Mouse (Mus musculus) hindbrain, embryonic 11.5 days (tissue): ENCODE data around the gene Dcakd. TPM values are rescaled to one million over a fixed set of nuclear protein-coding genes. Genes with fewer than 3 reads are reported as not detected.

Source experiments
- ATAC-seq: fragments of 200-750 bp; cut with Nextera tagmentation; 2 replicates; pipeline ENCODE4 v1.8.0; 2017; ENCODE audit warnings: mild to moderate bottlenecking, moderate TSS enrichment, moderate library complexity; ENCODE audit not compliant: low FRiP score
- DNase-seq: peaks from one replicate; pipeline ENCODE4 v3.0.0-alpha.2; 2015; ENCODE audit warnings: low spot score
- H3K27ac ChIP-seq: fragments of 300-500 bp; sonication (generic); 2 replicates; pipeline ENCODE4 v1.5.1; 2014; ENCODE audit warnings: mild to moderate bottlenecking, low read depth, low read length
- H3K27me3 ChIP-seq: fragments of 300-500 bp; sonication (generic); 2 replicates; pipeline ENCODE4 v1.6.1; 2014; ENCODE audit warnings: mild to moderate bottlenecking, low read length, moderate library complexity, mixed read lengths; ENCODE audit not compliant: control insufficient read depth, insufficient read depth
- H3K36me3 ChIP-seq: fragments of 300-500 bp; sonication (generic); 2 replicates; pipeline ENCODE4 v1.6.1; 2014; ENCODE audit warnings: mild to moderate bottlenecking, low read length, moderate library complexity, mixed read lengths; ENCODE audit not compliant: control insufficient read depth, insufficient read depth
- H3K4me1 ChIP-seq: fragments of 300-500 bp; sonication (generic); replicated peaks from 2 replicates; pipeline ENCODE4 v1.6.1; 2014; ENCODE audit warnings: low read length, mixed read lengths; ENCODE audit not compliant: control insufficient read depth, insufficient read depth
- H3K4me2 ChIP-seq: fragments of 300-500 bp; sonication (generic); replicated peaks from 2 replicates; pipeline ENCODE4 v1.6.1; 2014; ENCODE audit warnings: mild to moderate bottlenecking, low read depth, low read length
- H3K4me3 ChIP-seq: fragments of 300-500 bp; sonication (generic); 2 replicates; pipeline ENCODE4 v1.5.1; 2014; ENCODE audit warnings: low read depth, low read length
- H3K9ac ChIP-seq: fragments of 300-500 bp; sonication (generic); 2 replicates; pipeline ENCODE4 v1.6.1; 2014; ENCODE audit warnings: low read depth, low read length
- H3K9me3 ChIP-seq: fragments of 300-500 bp; sonication (generic); 2 replicates; pipeline ENCODE4 v1.6.1; 2016; ENCODE audit warnings: low read length; ENCODE audit not compliant: control insufficient read depth
- WGBS: fragments of 180-500 bp; shearing (Covaris S2); extraction: QIAGEN DNeasy Blood & Tissue Kit; methylation state at CpG from one replicate; pipeline ENCODE4 v1.1.7; 2014; 5-methylcytosine and 5-hydroxymethylcytosine counted together
- polyA plus RNA-seq: library from polyadenylated mRNA; unstranded; fragments of >200 nt; fragmentation: Nextera tagmentation; extraction: Ambion mirVana; gene quantifications from 2 replicates; pipeline ENCODE4 v1.2.1, GENCODE M21; 2014

The Dcakd gene
- polyA plus RNA-seq, 1 experiment from 2014 or later, result 229 TPM

DNA sequence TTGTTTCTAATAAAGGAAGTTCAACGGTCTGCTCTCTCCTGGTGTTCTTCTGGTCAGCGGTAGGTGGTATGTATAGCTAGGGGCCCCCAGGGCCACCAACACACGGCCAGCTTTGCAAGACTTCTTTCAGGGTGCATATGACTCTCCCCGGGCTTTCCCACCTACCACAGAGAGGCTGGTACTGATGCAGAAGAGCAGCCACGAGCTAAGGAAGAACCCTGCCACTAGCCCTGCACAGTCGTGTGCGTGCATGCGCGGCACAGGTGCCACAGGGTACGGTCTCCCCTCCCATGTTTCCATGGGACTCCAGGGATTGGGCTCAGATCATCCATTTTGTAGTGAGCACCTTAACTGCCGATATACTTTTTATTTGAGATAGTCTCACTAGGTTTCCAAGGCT, 40.8 kb upstream of the Dcakd start:
- no peak overlapping the region for H3K27ac ChIP-seq
- H3K4me2 ChIP-seq, result no peak overlapping the region
- no peak overlapping the region for H3K9ac ChIP-seq
- H3K9me3 ChIP-seq, result no peaks in the 10 kb centered on the region
- DNase-seq (no peak), ATAC-seq (no peak)
- H3K4me3 ChIP-seq, result no peak overlapping the region
- H3K27me3 ChIP-seq, result no peaks in the 10 kb centered on the region
- peaks cover 16% of the 10 kb centered on the region for H3K36me3 ChIP-seq
- 91% methylated on average over 11 of the region's 11 CpGs for WGBS
- H3K4me1 ChIP-seq, result no peaks in the 10 kb centered on the region

DNA sequence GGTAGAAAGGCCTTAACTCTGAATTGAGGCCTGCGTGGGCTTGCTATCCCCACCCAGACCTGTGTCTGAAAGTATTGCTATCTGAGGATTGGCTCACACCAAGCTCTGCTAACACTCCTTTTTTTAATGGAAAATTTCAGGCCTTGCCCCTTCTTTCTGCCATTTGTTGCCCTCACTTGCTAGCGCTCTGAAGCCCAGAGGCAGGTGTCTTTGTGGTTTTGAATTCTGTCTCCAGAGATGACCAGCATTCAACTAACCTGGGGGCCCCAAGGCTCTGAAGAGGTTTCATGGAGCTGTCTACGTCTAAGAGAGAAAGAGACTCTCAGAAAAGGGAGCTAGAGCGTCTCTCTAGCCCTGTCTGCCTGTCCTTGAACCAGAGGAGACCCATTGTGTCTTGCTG, 40.1 kb upstream of the Dcakd start:
- ATAC-seq (no peak), DNase-seq (no peak)
- Histone ChIP-seq H3K4me3 (no peak overlapping the region), H3K36me3 (peaks cover 17% of the 10 kb centered on the region), H3K27ac (no peak overlapping the region), H3K27me3 (no peaks in the 10 kb centered on the region), H3K4me1 (no peaks in the 10 kb centered on the region), H3K9ac (no peak overlapping the region), H3K4me2 (no peak overlapping the region), H3K9me3 (no peaks in the 10 kb centered on the region)
- 95% methylated on average over 4 of the region's 4 CpGs for WGBS

DNA sequence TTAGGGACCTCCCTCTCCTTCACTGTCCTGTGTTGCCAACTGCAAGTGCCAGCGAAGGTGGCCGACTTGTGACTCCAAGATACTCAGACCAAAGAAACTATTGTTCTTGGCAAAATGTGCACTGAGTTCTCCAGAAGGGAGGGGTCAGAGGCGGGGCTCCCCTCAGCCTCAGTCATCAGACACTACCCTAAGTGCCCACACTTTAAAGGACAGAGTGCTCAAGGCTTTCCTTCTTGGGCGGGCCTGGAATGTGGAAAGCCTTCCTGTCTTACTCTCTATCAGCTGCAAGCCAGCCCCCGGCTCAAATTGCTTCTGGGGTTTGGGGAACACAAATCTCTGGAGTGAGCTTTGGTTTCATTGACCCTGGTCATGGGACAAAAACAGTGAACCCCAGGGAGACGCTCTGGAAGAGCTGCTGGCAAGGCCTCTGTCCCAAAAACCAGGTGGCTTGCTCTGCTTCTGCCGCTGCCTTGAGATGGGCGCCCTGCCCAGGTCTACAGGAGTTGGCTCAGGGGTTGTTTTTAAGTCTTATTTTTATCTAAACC, 39.4 kb upstream of the Dcakd start:
- Histone ChIP-seq H3K4me1 (no peaks in the 10 kb centered on the region), H3K36me3 (peaks cover 17% of the 10 kb centered on the region), H3K27me3 (no peaks in the 10 kb centered on the region), H3K4me3 (no peak overlapping the region), H3K9me3 (no peaks in the 10 kb centered on the region), H3K27ac (no peak overlapping the region), H3K9ac (no peak overlapping the region), H3K4me2 (no peak overlapping the region)
- 85% methylated on average over 8 of the region's 8 CpGs for WGBS
- no peak for ATAC-seq
- DNase-seq, result no peak

DNA sequence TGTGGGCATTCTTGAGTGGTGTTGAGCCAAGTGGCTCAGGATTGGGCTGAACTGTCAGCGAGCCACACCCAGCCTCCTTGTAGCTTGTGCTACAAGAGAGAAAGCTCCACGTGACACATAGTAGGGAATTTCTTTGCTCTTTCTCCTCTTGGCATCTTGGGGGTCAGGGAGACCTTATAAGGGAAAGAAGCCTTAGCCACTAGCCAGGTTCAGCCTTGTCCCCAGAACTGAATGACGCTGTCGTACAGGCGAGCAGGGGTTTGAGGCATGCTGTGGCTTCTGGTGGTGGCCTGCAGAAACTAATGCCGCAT, 38.9 kb upstream of the Dcakd start:
- Histone ChIP-seq H3K4me3 (no peak overlapping the region), H3K36me3 (peaks cover 17% of the 10 kb centered on the region)
- 89% methylated on average over 6 of the region's 6 CpGs for WGBS

DNA sequence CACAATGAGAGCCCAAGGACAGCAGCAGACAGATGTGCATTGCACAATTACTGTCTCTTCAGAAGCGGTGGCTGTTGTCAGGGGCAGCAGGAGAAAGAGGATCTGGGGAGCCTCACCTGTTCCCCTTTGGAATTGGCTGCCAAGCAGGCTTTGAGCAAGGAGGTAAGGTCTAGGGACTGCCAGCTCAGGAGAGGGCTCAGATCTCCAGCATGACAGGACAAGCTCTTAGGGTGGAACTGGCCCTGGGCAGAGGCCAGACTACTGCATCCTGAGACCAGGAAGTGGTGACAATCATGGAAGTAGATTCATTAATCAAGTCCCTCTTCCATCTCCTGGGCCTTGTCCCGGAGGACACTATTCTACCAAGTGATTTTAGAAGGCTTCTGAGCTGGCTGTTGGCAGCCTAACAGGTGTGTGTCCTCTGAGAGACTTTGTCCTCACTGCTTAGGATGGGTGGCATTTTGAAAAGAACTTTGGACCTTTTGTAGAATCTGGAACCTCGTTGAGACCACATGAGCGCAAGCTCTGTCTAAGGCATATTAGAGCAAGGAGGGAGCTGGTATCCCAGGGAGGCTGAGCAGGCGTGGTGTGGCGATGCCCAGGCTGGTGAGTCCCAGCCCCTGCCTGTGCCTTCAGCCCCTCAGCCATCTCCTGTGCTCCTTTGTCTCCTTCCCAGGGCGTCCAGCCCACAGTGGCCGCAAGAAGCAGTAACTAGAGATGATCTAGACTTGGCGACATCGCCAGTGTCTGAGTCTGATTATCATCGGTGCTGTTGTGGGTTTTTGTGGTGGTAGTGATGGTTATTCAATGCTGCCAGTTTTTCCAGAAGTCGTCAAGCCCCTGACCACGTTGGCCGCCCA, 38.3 kb upstream of the Dcakd start:
- no peak overlapping the region for H3K9ac ChIP-seq
- DNase-seq (no peak), ATAC-seq (no peak)
- H3K36me3 ChIP-seq, result peaks cover 17% of the 10 kb centered on the region
- no peaks in the 10 kb centered on the region for H3K4me1 ChIP-seq
- no peak overlapping the region for H3K4me2 ChIP-seq
- 93% methylated on average over 14 of the region's 14 CpGs for WGBS
- H3K9me3 ChIP-seq, result no peaks in the 10 kb centered on the region
- H3K27ac ChIP-seq, result no peak overlapping the region
- no peaks in the 10 kb centered on the region for H3K27me3 ChIP-seq
- no peak overlapping the region for H3K4me3 ChIP-seq

More for the DNA sequence above, 38.9 kb upstream of the Dcakd start:
- ATAC-seq, result no peak
- Histone ChIP-seq H3K9me3 (no peaks in the 10 kb centered on the region), H3K27me3 (no peaks in the 10 kb centered on the region), H3K9ac (no peak overlapping the region), H3K4me2 (no peak overlapping the region), H3K4me1 (no peaks in the 10 kb centered on the region), H3K27ac (no peak overlapping the region)
- DNase-seq, result no peak

DNA sequence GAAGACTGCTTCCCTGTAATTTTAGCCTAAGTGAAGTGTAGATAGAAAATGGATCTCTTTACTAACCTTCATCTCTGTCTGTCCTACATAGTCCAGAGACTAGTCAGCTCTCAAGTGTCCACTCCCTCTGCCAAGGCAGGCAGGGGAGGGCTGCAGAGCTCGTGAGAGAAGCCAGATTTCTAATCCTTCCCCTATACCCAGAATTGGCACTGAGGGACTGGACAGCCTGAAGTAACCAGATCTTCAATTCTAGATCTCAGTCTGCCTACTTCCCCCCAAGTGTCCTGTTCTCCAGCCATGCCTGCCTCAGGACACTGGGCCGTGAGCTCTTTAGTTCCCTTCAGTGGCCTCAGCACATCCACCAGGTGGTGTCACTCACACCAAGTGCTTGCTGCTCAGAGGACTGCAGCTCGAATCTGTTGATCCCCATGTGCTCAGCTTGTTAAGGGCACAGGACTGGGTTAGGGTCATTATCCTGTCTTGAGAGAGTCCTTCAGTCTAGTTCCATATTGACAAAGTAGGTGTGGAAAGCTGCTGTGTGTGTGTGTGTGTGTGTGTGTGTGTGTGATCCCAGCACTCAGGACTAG, 30.5 kb upstream of the Dcakd start:
- no peak overlapping the region for H3K27ac ChIP-seq
- no peaks in the 10 kb centered on the region for H3K27me3 ChIP-seq
- 85% methylated on average over 3 of the region's 3 CpGs for WGBS
- no peak overlapping the region for H3K4me3 ChIP-seq
- no peak overlapping the region for H3K4me2 ChIP-seq
- no peaks in the 10 kb centered on the region for H3K4me1 ChIP-seq
- H3K9ac ChIP-seq, result no peak overlapping the region
- peaks cover 23% of the 10 kb centered on the region for H3K36me3 ChIP-seq
- H3K9me3 ChIP-seq, result no peaks in the 10 kb centered on the region
- DNase-seq, result no peak
- no peak for ATAC-seq

DNA sequence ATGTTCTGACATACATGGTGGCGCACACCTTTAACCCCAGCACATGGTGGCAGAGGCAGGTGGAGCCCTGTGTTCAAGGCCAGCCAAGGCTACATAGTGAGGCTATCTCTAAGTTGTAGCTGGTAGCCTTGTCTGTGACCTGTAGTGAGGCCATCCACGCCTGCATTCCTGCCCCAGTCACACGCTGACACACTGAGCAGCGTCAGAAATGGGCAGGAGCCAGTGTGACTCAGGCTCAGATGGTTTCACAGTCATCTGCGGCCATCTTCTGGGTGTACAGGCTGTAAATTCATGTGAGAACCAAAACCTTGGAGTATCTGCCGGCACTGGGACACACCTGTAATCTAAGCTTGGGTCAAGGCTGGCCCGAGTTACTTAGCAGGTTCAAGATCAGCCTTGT, 28.5 kb upstream of the Dcakd start:
- Histone ChIP-seq H3K4me1 (no peaks in the 10 kb centered on the region), H3K27ac (no peak overlapping the region), H3K9me3 (no peaks in the 10 kb centered on the region), H3K27me3 (no peaks in the 10 kb centered on the region), H3K4me3 (no peak overlapping the region), H3K36me3 (peaks cover 26% of the 10 kb centered on the region), H3K9ac (no peak overlapping the region), H3K4me2 (no peak overlapping the region)
- no peak for DNase-seq
- no peak for ATAC-seq
- 97% methylated on average over 7 of the region's 7 CpGs for WGBS

DNA sequence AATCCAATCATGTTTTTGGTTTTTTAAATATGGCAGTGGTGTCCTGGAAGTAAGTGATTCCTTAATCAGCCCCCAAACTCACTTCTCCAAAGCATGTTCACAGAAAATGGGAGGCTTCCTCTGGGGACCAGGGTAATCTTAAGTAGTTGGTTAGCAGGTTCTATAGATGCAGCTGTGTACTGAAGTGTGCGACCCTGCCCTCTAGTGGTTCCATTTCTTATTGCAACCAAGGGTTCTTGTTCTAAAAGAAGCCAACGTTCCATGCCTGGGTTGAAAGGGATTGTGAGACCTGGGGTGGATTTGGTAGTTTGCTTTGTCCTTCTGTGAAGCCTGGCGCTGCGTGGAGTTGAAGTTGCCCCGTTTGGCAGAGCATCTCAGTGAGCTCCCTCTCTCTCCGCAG, 26.7 kb upstream of the Dcakd start:
- peak; percentile 89 for DNase-seq
- Histone ChIP-seq H3K36me3 (peaks cover 16% of the 10 kb centered on the region), H3K27me3 (no peaks in the 10 kb centered on the region), H3K4me1 (no peaks in the 10 kb centered on the region), H3K9me3 (no peaks in the 10 kb centered on the region), H3K9ac (no peak overlapping the region), H3K4me3 (no peak overlapping the region), H3K27ac (no peak overlapping the region), H3K4me2 (no peak overlapping the region)
- no peak for ATAC-seq
- 48% methylated on average over 6 of the region's 6 CpGs for WGBS
